Mouse (Mus musculus) bone marrow, adult 2 months (tissue): ENCODE results near the gene Shank3. TPM values are rescaled to one million over a fixed set of nuclear protein-coding genes. Genes with fewer than 3 reads are reported as not detected.

Source experiments
- H3K27ac ChIP-seq: fragments of 200-500 bp; 2 replicates; pipeline ENCODE4 v1.5.1; 2012; ENCODE audit warnings: low read depth, mild to moderate bottlenecking, control low read depth, inconsistent platforms, low read length; ENCODE audit not compliant: control insufficient read depth, poor library complexity, insufficient read depth
- H3K4me1 ChIP-seq: fragments of 200-500 bp; 2 replicates; pipeline ENCODE4 v1.6.1; 2011; ENCODE audit warnings: low read length; ENCODE audit not compliant: control insufficient read depth, insufficient read depth
- H3K4me3 ChIP-seq: fragments of 200-500 bp; replicated peaks from 2 replicates; pipeline ENCODE3; 2011; ENCODE audit warnings: mild to moderate bottlenecking, low read depth, low read length, control low read depth; ENCODE audit not compliant: control insufficient read depth
- CTCF ChIP-seq: fragments of 200-500 bp; IDR thresholded peaks from 2 replicates; pipeline ENCODE4 v1.5.1; 2011; ENCODE audit warnings: low read length, control low read depth; ENCODE audit not compliant: control insufficient read depth, insufficient read depth
- POLR2A ChIP-seq: fragments of 200-500 bp; IDR thresholded peaks from 2 replicates; pipeline ENCODE4 v1.6.1; 2011; ENCODE audit warnings: low read depth, mild to moderate bottlenecking, control low read depth, low read length, borderline replicate concordance; ENCODE audit not compliant: control insufficient read depth
- whole genome bisulfite sequencing: fragments of 180-500 bp; shearing (Covaris S2); methylation state at CpG from one replicate; pipeline ENCODE4 v1.1.7; 2018; 5-methylcytosine and 5-hydroxymethylcytosine counted together
- polyA plus RNA-seq: library from polyadenylated mRNA; stranded (reverse); fragments of >200 nt; gene quantifications from 2 replicates; pipeline ENCODE4 v1.2.4, GENCODE M21; 2011; ENCODE audit warnings: low replicate concordance; ENCODE audit not compliant: missing spikeins, insufficient read depth, insufficient read length

Gene Shank3
- polyA plus RNA-seq, 1 experiment = 23.6 TPM

DNA sequence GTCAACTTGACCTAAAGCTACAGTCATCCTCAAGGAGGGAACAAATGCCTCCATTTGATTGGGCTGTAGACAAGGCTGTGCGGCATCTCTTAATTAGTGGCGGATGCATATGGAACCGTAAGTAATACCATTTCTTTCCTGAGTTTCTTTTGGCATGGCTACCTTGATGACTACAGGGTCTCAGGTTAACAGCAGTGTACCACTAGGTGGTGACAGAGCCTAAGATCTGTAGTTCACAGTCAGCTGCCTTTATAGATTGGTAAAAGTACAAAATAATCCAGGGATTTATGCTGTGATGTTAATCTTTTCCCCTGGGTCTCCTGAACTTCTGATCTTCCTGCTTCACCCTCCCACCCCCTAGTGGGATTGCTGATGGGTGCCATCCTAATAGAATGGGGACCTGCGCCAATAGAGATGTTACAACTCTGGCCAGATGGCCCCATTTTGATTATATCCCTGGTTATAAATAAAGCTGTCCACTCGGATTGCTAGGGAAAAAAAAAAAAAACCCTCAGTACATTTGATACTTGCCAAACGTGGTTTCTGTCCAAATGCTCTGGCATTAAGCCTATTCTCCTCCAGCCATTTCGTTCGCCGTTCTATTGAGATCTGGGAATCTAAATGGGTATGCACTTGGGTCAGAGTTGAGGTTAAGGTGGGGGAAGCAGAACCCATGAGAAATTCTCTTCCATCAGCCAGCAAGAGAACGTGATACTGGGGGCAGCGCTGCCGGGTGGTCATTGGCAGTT lies 106.6 kb downstream of the Shank3 start:
- no peaks in the 10 kb centered on the region; the same call in 1 of the 2 replicates for H3K4me1 ChIP-seq
- H3K27ac ChIP-seq = no peak overlapping the region
- TF ChIP-seq POLR2A (no peak), CTCF (no peak)
- no peak overlapping the region for H3K4me3 ChIP-seq
- WGBS = 70% methylated on average over 12 of the region's 12 CpGs

DNA sequence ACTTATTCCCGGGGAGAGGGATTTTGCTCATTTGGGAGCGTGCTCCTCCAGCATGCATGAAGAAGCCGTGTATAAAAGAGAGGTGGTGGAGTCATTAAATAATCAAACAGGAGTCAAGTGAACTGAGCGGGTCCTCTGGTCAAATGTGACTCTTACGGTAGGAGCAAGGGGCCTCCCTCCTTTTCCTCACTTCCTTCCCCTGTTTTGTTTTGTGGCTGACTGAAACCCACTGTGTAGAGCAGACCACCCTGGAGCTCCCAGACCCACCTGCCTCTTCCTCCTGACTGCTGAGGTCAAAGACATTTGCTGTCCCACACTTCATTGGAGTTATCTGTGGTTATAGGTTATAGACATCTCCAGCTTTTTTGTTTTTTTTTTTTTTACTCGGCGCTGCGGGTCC lies 108.1 kb downstream of the Shank3 start:
- no peak for TF ChIP-seq CTCF
- TF ChIP-seq POLR2A = no peak
- Histone ChIP-seq H3K27ac (no peak overlapping the region), H3K4me3 (peak overlapping the region; percentile 60), H3K4me1 (no peaks in the 10 kb centered on the region; the same call in 1 of the 2 replicates)
- WGBS = 12% methylated on average over 8 of the region's 8 CpGs

DNA sequence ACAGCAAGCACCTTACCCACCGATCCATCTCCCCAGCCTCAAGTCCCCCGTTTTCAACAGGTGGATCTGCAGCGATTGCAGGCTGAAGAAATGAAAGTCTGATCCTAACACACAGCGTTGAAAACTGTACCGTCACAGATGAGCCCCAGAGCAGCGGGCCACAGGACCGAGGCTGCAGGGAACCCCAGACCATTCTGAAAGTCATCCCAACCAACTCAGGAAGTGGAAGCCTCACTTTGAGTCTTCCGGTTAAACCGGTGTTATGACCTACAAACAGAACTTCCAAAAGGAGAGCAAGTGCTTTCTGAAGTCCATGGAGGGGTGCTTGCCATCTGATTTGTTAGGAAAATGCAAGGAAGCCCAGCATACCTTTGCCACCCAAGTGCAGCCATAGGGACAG lies 108.5 kb downstream of the Shank3 start:
- Histone ChIP-seq H3K27ac (no peak overlapping the region), H3K4me1 (no peaks in the 10 kb centered on the region; the same call in 1 of the 2 replicates), H3K4me3 (peak overlapping the region; percentile 60)
- 4% methylated on average over 9 of the region's 9 CpGs for WGBS
- TF ChIP-seq POLR2A (no peak), CTCF (no peak)

Other genes starting within 250 kb of the Shank3 start
- gene Sbf1, start 184.3 kb upstream of the Shank3 start, polyA plus RNA-seq = 54.0 and 160 TPM in 2 replicates
- gene Adm2, start 176.9 kb upstream of the Shank3 start, polyA plus RNA-seq = 2.7 TPM in 1 of 2 replicates, not detected in the other
- 15.5 TPM in 1 of 2 replicates, not detected in the other for gene Miox, start 165.2 kb upstream of the Shank3 start, polyA plus RNA-seq
- gene Lmf2, start 144.0 kb upstream of the Shank3 start, polyA plus RNA-seq = 16.7 and 42.0 TPM in 2 replicates
- gene Ncaph2, start 143.9 kb upstream of the Shank3 start, polyA plus RNA-seq = 144 and 191 TPM in 2 replicates
- 3.5 and 7.7 TPM in 2 replicates for gene Sco2, start 125.8 kb upstream of the Shank3 start, polyA plus RNA-seq
- gene Tymp, start 122.6 kb upstream of the Shank3 start, polyA plus RNA-seq = not detected in 2 replicates
- 1.7 and 4.9 TPM in 2 replicates for gene Odf3b, start 120.3 kb upstream of the Shank3 start, polyA plus RNA-seq
- not detected in 2 replicates for gene Klhdc7b, start 114.7 kb upstream of the Shank3 start, polyA plus RNA-seq
- not detected in 2 replicates for gene Syce3, start 89.1 kb upstream of the Shank3 start, polyA plus RNA-seq
- gene Cpt1b, start 73.8 kb upstream of the Shank3 start, polyA plus RNA-seq = 4.3 and 4.7 TPM in 2 replicates
- 1.5 TPM in 1 of 2 replicates, not detected in the other for gene C730034F03Rik, start 70.0 kb upstream of the Shank3 start, polyA plus RNA-seq
- gene Gm44502, start 69.9 kb upstream of the Shank3 start, polyA plus RNA-seq = 1.9 and 5.4 TPM in 2 replicates
- 62.9 and 126 TPM in 2 replicates for gene Chkb, start 69.7 kb upstream of the Shank3 start, polyA plus RNA-seq
- not detected in 2 replicates for gene Mapk8ip2, start 45.7 kb upstream of the Shank3 start, polyA plus RNA-seq
- gene Arsa, start 22.2 kb upstream of the Shank3 start, polyA plus RNA-seq = 4.1 and 7.2 TPM in 2 replicates
- gene Acr, start 68.7 kb downstream of the Shank3 start, polyA plus RNA-seq = not detected in 2 replicates
- gene Rabl2, start 92.3 kb downstream of the Shank3 start, polyA plus RNA-seq = 2.3 and 2.4 TPM in 2 replicates